Comparison of ENCODE assay signal across 7 mouse cellular contexts in genomic region chr11:79961346-79962124, GRCm38 (mm10). TPM values are rescaled to one million over a fixed set of nuclear protein-coding genes. Genes with fewer than 3 reads are reported as not detected.
DNase-seq lines count a peak whose midpoint lies in the region; ATAC-seq and TF ChIP-seq lines count a peak whose summit lies in the region.

No protein-coding gene starts in this region.

- peak; percentile 41 for ATAC-seq in neural tube, embryonic 11.5 days (ENCODE audit: insufficient read depth, low FRiP score, low TSS enrichment)
- 0 out of 2 replicates have a peak, but pooled peaks have one; percentile 46 for ATAC-seq in embryonic facial prominence, embryonic 11.5 days (replicated peaks; ENCODE audit: insufficient number of reproducible peaks, low FRiP score, low TSS enrichment, low read depth)
- 0 out of 2 replicates have a peak, but pooled peaks have one; percentile 28 for ATAC-seq in hindbrain, postnatal 0 days
- ATAC-seq in lung, postnatal 0 days = peak; percentile 12

- no peaks in the 10 kb centered on the region for H3K27me3 ChIP-seq in neural tube, embryonic 11.5 days (ENCODE audit: control insufficient read depth, insufficient read depth, low read length)
- H3K27me3 ChIP-seq in embryonic facial prominence, embryonic 11.5 days (ENCODE audit: control insufficient read depth, insufficient read depth, low read length) = no peaks in the 10 kb centered on the region
- H3K27me3 ChIP-seq in hindbrain, postnatal 0 days (ENCODE audit: insufficient read depth, low read length) = no peaks in the 10 kb centered on the region
- no peaks in the 10 kb centered on the region for H3K27me3 ChIP-seq in lung, postnatal 0 days (replicated peaks; ENCODE audit: insufficient read depth, low read length)

- H3K9ac ChIP-seq in neural tube, embryonic 11.5 days (ENCODE audit: low read length) = peak overlapping the region; percentile 71
- H3K9ac ChIP-seq in embryonic facial prominence, embryonic 11.5 days (replicated peaks; ENCODE audit: low read length) = peak overlapping the region; percentile 72
- peak overlapping the region; percentile 68 for H3K9ac ChIP-seq in hindbrain, postnatal 0 days (replicated peaks; ENCODE audit: low read length)
- H3K9ac ChIP-seq in lung, postnatal 0 days (replicated peaks; ENCODE audit: low read depth) = peak overlapping the region; percentile 69

- TF ChIP-seq CTCF in hindbrain, postnatal 0 days (IDR thresholded peaks at IDR 0.05; ENCODE audit: low read depth) = no peak
- no peak for TF ChIP-seq CTCF in lung, postnatal 0 days (IDR thresholded peaks at IDR 0.05)

- peak overlapping the region; percentile 74 for H3K4me3 ChIP-seq in neural tube, embryonic 11.5 days (ENCODE audit: low read depth, low read length)
- H3K4me3 ChIP-seq in embryonic facial prominence, embryonic 11.5 days (ENCODE audit: low read depth, low read length) = peak overlapping the region; percentile 65
- H3K4me3 ChIP-seq in hindbrain, postnatal 0 days (ENCODE audit: low read length) = peak overlapping the region; percentile 71
- H3K4me3 ChIP-seq in lung, postnatal 0 days (ENCODE audit: low read depth, low read length) = peak overlapping the region; percentile 68

- no peak overlapping the region for H3K27ac ChIP-seq in neural tube, embryonic 11.5 days (ENCODE audit: low read depth, low read length)
- H3K27ac ChIP-seq in embryonic facial prominence, embryonic 11.5 days (replicated peaks; ENCODE audit: low read depth, low read length) = no peak overlapping the region
- H3K27ac ChIP-seq in hindbrain, postnatal 0 days = peak overlapping the region; percentile 51; the same call in 1 of the 2 replicates
- H3K27ac ChIP-seq in lung, postnatal 0 days (ENCODE audit: low read length) = peak overlapping the region; percentile 73

- no peaks in the 10 kb centered on the region for H3K9me3 ChIP-seq in neural tube, embryonic 11.5 days (ENCODE audit: control insufficient read depth, low read length)
- no peaks in the 10 kb centered on the region for H3K9me3 ChIP-seq in embryonic facial prominence, embryonic 11.5 days (replicated peaks; ENCODE audit: control insufficient read depth, low read length)
- H3K9me3 ChIP-seq in hindbrain, postnatal 0 days (ENCODE audit: low read length) = no peaks in the 10 kb centered on the region
- H3K9me3 ChIP-seq in lung, postnatal 0 days (ENCODE audit: low read length) = no peaks in the 10 kb centered on the region

- peak overlapping the region; percentile 69 for H3K4me2 ChIP-seq in neural tube, embryonic 11.5 days (ENCODE audit: low read depth)
- H3K4me2 ChIP-seq in embryonic facial prominence, embryonic 11.5 days (ENCODE audit: low read depth, low read length) = peak overlapping the region; percentile 59
- H3K4me2 ChIP-seq in hindbrain, postnatal 0 days (ENCODE audit: low read depth, low read length) = peak overlapping the region; percentile 90
- H3K4me2 ChIP-seq in lung, postnatal 0 days (replicated peaks; ENCODE audit: low read depth, low read length) = peak overlapping the region; percentile 84

- peaks cover 7% of the 10 kb centered on the region for H3K4me1 ChIP-seq in neural tube, embryonic 11.5 days (ENCODE audit: control insufficient read depth, insufficient read depth, low read length)
- H3K4me1 ChIP-seq in embryonic facial prominence, embryonic 11.5 days (ENCODE audit: control insufficient read depth, insufficient read depth, low read length) = no peaks in the 10 kb centered on the region
- no peaks in the 10 kb centered on the region for H3K4me1 ChIP-seq in hindbrain, postnatal 0 days (ENCODE audit: insufficient read depth, low read length)
- no peaks in the 10 kb centered on the region for H3K4me1 ChIP-seq in lung, postnatal 0 days (ENCODE audit: insufficient read depth, low read depth, low read length)

- peaks cover 2% of the 10 kb centered on the region; the same call in 1 of the 2 replicates for H3K36me3 ChIP-seq in neural tube, embryonic 11.5 days (ENCODE audit: control insufficient read depth, insufficient read depth, low read length)
- 0 out of 2 replicates have a peak, but pooled peaks cover 2% of the 10 kb centered on the region for H3K36me3 ChIP-seq in embryonic facial prominence, embryonic 11.5 days (replicated peaks; ENCODE audit: control insufficient read depth, insufficient read depth, low read depth, low read length)
- H3K36me3 ChIP-seq in hindbrain, postnatal 0 days (ENCODE audit: insufficient read depth, low read length) = peaks cover 18% of the 10 kb centered on the region; the same call in 1 of the 2 replicates
- H3K36me3 ChIP-seq in lung, postnatal 0 days (ENCODE audit: insufficient read depth, low read length) = 0 out of 2 replicates have a peak, but pooled peaks cover 5% of the 10 kb centered on the region

- peak; percentile 12 for DNase-seq in neural tube, embryonic 11.5 days (ENCODE audit: low spot score)
- no peak for DNase-seq in neural tube, embryonic 10.5 days (ENCODE audit: extremely low spot score, low spot score)
- peak; percentile 18 for DNase-seq in embryonic facial prominence, embryonic 11.5 days (ENCODE audit: low spot score)
- DNase-seq in hindbrain, postnatal 0 days (ENCODE audit: low spot score) = no peak
- DNase-seq in lung, postnatal 0 days (ENCODE audit: low spot score) = no peak
- no peak for DNase-seq in MN1 (ENCODE audit: low spot score)
- no peak for DNase-seq in left cerebral cortex, postnatal 25 days (ENCODE audit: low spot score in 2 of 2)

- no peak for TF ChIP-seq EP300 in lung, postnatal 0 days (IDR thresholded peaks at IDR 0.05)

- 8% methylated on average over 27 of the region's 27 CpGs for WGBS in neural tube, embryonic 11.5 days
- WGBS in embryonic facial prominence, embryonic 11.5 days = 6% methylated on average over 27 of the region's 27 CpGs
- WGBS in hindbrain, postnatal 0 days = 8% methylated on average over 27 of the region's 27 CpGs
- 4% methylated on average over 27 of the region's 27 CpGs for WGBS in lung, postnatal 0 days

- intact Hi-C loops in left cerebral cortex, postnatal 25 days (cut with DNase I) = no loop called here

RNA-seq across cellular contexts. Expression of gene Utp6, which starts 0.7 kb away (rescaled TPM):
- polyA plus RNA-seq in neural tube, embryonic 11.5 days (2014; fragmentation: Nextera tagmentation; extraction: Ambion mirVana) = 84.3 and 87.2 TPM in 2 replicates
- 92.7 and 108 TPM in 2 replicates for polyA plus RNA-seq in embryonic facial prominence, embryonic 11.5 days (2014; fragmentation: Nextera tagmentation; extraction: Ambion mirVana)
- total RNA-seq in hindbrain, postnatal 0 days (2014; rRNA removed) = 16.8 and 17.0 TPM in 2 replicates
- 24.2 and 29.6 TPM in 2 replicates for polyA plus RNA-seq in hindbrain, postnatal 0 days (2015; fragmentation: Nextera tagmentation; extraction: Ambion mirVana)
- 14.9 and 21.5 TPM in 2 replicates for polyA plus RNA-seq in lung, postnatal 0 days (2015; fragmentation: Nextera tagmentation; extraction: Ambion mirVana)
- total RNA-seq in left cerebral cortex, postnatal 25 days (2021) = 10 to 100 TPM; 25.3 to 32.0 TPM

RNA-seq across cellular contexts. Expression of gene Suz12, which starts 31.4 kb away (rescaled TPM):
- polyA plus RNA-seq in neural tube, embryonic 11.5 days (2014; fragmentation: Nextera tagmentation; extraction: Ambion mirVana) = 21.3 TPM in 2 replicates
- polyA plus RNA-seq in embryonic facial prominence, embryonic 11.5 days (2014; fragmentation: Nextera tagmentation; extraction: Ambion mirVana) = 21.0 and 27.5 TPM in 2 replicates
- total RNA-seq in hindbrain, postnatal 0 days (2014; rRNA removed) = 15.0 and 19.5 TPM in 2 replicates
- polyA plus RNA-seq in hindbrain, postnatal 0 days (2015; fragmentation: Nextera tagmentation; extraction: Ambion mirVana) = 10.8 and 11.8 TPM in 2 replicates
- polyA plus RNA-seq in lung, postnatal 0 days (2015; fragmentation: Nextera tagmentation; extraction: Ambion mirVana) = 9.7 and 12.4 TPM in 2 replicates
- total RNA-seq in left cerebral cortex, postnatal 25 days (2021) = 10 to 100 TPM; 35.2 to 41.2 TPM

Comparison
In these comparisons a context has a peak if more than half of its experiments do, and no peak if none do; other contexts are left out.
1. DNase-seq: peak in neural tube, embryonic 11.5 days (single experiment) and embryonic facial prominence, embryonic 11.5 days (single experiment); none in neural tube, embryonic 10.5 days (single experiment), hindbrain, postnatal 0 days (single experiment), lung, postnatal 0 days (single experiment), MN1 (single experiment) and left cerebral cortex, postnatal 25 days (0 of 2).
2. H3K27ac ChIP-seq: peak in hindbrain, postnatal 0 days (single experiment) and lung, postnatal 0 days (single experiment); none in neural tube, embryonic 11.5 days (single experiment) and embryonic facial prominence, embryonic 11.5 days (single experiment).
3. Peak in every context shown above with its lines, with median percentiles within 50 percentile points of each other: ATAC-seq, H3K4me2 ChIP-seq, H3K4me3 ChIP-seq and H3K9ac ChIP-seq.